Mouse (Mus musculus): ENCODE measurements around the gene Ccdc70.

- TF ChIP-seq POLR2A (IDR thresholded peaks at IDR 0.05; ENCODE audit: extremely low read depth, insufficient read depth, low read length) (no peak), CTCF (IDR thresholded peaks at IDR 0.05; ENCODE audit: extremely low read depth, insufficient read depth, low read length) (peak; percentile 54)
Observed at GRCm38 (mm10) chr8:21981664-21982337, 12.2 kb downstream of the Ccdc70 start.
